ENCODE assay signal across 17 mouse cellular contexts in genomic region chr1:164797746-164798285, GRCm38 (mm10). TPM values are rescaled to one million over a fixed set of nuclear protein-coding genes. Genes with fewer than 3 reads are reported as not detected.
DNase-seq lines count a peak whose midpoint lies in the region; ATAC-seq and TF ChIP-seq lines count a peak whose summit lies in the region.
"Had no signal": no experiment of that assay in that cellular context is flagged by ENCODE, and none has a peak within 500 bp of the region (broad histone marks: within the 10 kb centered on the region; RNA-seq: fewer than 3 reads in every experiment).

No protein-coding gene starts in this region.

- peak overlapping the region; percentile 44 for H3K4me2 ChIP-seq in heart, postnatal 0 days (ENCODE audit: low read depth, low read length)
- peak overlapping the region; percentile 11; the same call in 1 of the 2 replicates for H3K4me2 ChIP-seq in stomach, postnatal 0 days (replicated peaks; ENCODE audit: low read depth)
- H3K4me2 ChIP-seq: embryonic facial prominence, embryonic 13.5 days; forebrain, embryonic 12.5 days; liver, embryonic 11.5 days; lung, embryonic 14.5 days had no signal

- H3K36me3 ChIP-seq in heart, postnatal 0 days (replicated peaks; ENCODE audit: control insufficient read depth, insufficient read depth, low read length), result no peaks in the 10 kb centered on the region
- no peaks in the 10 kb centered on the region for H3K36me3 ChIP-seq in stomach, postnatal 0 days (ENCODE audit: control insufficient read depth, insufficient read depth, low read length)
- H3K36me3 ChIP-seq: embryonic facial prominence, embryonic 13.5 days; forebrain, embryonic 12.5 days; hindbrain, embryonic 10.5 days had no signal

- no peak for DNase-seq in gastrocnemius, adult 2 months
- no peak for DNase-seq in gastrocnemius, postnatal 36 days
- no peak for DNase-seq in heart, postnatal 0 days (ENCODE audit: low spot score)
- no peak for DNase-seq in heart, postnatal 36 days
- DNase-seq in testis, postnatal 10 days (ENCODE audit: low spot score), result peak; percentile 46
- DNase-seq in testis, postnatal 14 days (ENCODE audit: low spot score), result no peak
- no peak for DNase-seq in stomach, postnatal 0 days (ENCODE audit: low spot score)
- no peak for DNase-seq in kidney, adult 9 months
- DNase-seq: lung, embryonic 14.5 days; right cerebral cortex, adult 18-20 months; spleen, adult 18-20 months had no signal

- WGBS in heart, postnatal 0 days, result 52% methylated on average over 1 of the region's 1 CpGs
- 69% methylated on average over 1 of the region's 1 CpGs for WGBS in stomach, postnatal 0 days

- TF ChIP-seq CTCF in gastrocnemius, adult 2 months (IDR thresholded peaks at IDR 0.05), result no peak
- TF ChIP-seq CTCF in heart, postnatal 0 days (IDR thresholded peaks at IDR 0.05; ENCODE audit: low read depth), result no peak
- TF ChIP-seq CTCF in stomach, postnatal 0 days (IDR thresholded peaks at IDR 0.05; ENCODE audit: low read depth), result no peak

- no peaks in the 10 kb centered on the region for H3K4me1 ChIP-seq in heart, postnatal 0 days (ENCODE audit: control insufficient read depth, insufficient read depth)
- H3K4me1 ChIP-seq in stomach, postnatal 0 days (replicated peaks; ENCODE audit: control insufficient read depth, insufficient read depth), result no peaks in the 10 kb centered on the region
- H3K4me1 ChIP-seq: forebrain, embryonic 12.5 days; hindbrain, embryonic 10.5 days; megakaryocyte, embryonic 14.5 days had no signal

- peak overlapping the region; percentile 86 for H3K27ac ChIP-seq in gastrocnemius, adult 2 months
- H3K27ac ChIP-seq in heart, postnatal 0 days (ENCODE audit: low read depth), result peak overlapping the region; percentile 67
- H3K27ac ChIP-seq in stomach, postnatal 0 days (replicated peaks), result peak overlapping the region; percentile 42
- H3K27ac ChIP-seq: embryonic facial prominence, embryonic 13.5 days; forebrain, embryonic 12.5 days; hindbrain, embryonic 10.5 days had no signal

- no peak for TF ChIP-seq EP300 in heart, postnatal 0 days (IDR thresholded peaks at IDR 0.05; ENCODE audit: low read depth)
- no peak for TF ChIP-seq EP300 in stomach, postnatal 0 days (optimal IDR thresholded peaks at IDR 0.05)

- intact Hi-C loops in gastrocnemius, adult 2 months (cut with DNase I), result no loop called here
- intact Hi-C loops in gastrocnemius, postnatal 36 days (cut with DNase I), result no loop called here
- intact Hi-C loops in heart, postnatal 36 days (cut with DNase I), result no loop called here

- H3K9ac ChIP-seq in heart, postnatal 0 days (replicated peaks; ENCODE audit: low read depth, low read length), result peak overlapping the region; percentile 25; the same call in 1 of the 2 replicates
- no peak overlapping the region for H3K9ac ChIP-seq in stomach, postnatal 0 days (ENCODE audit: low read length)
- H3K9ac ChIP-seq: embryonic facial prominence, embryonic 13.5 days; forebrain, embryonic 12.5 days; lung, embryonic 14.5 days had no signal

- H3K4me3 ChIP-seq in gastrocnemius, adult 2 months, result peak overlapping the region; percentile 64
- peak overlapping the region; percentile 35; the same call in 1 of the 2 replicates for H3K4me3 ChIP-seq in heart, postnatal 0 days (ENCODE audit: low read depth, low read length)
- H3K4me3 ChIP-seq in stomach, postnatal 0 days (ENCODE audit: low read depth, low read length), result peak overlapping the region; percentile 18; the same call in 1 of the 2 replicates
- H3K4me3 ChIP-seq: embryonic facial prominence, embryonic 13.5 days; forebrain, embryonic 12.5 days; hindbrain, embryonic 10.5 days; megakaryocyte, embryonic 14.5 days had no signal

- ATAC-seq in heart, postnatal 0 days (ENCODE audit: insufficient read depth, low read depth), result no peak
- 0 out of 2 replicates have a peak, but pooled peaks have one; percentile 33 for ATAC-seq in stomach, postnatal 0 days (ENCODE audit: low FRiP score, low TSS enrichment)

- H3K9me3 ChIP-seq in heart, postnatal 0 days (replicated peaks; ENCODE audit: control insufficient read depth, low read length), result no peaks in the 10 kb centered on the region
- H3K9me3 ChIP-seq in stomach, postnatal 0 days (ENCODE audit: control insufficient read depth, low read length), result no peaks in the 10 kb centered on the region
- H3K9me3 ChIP-seq: embryonic facial prominence, embryonic 13.5 days; forebrain, embryonic 12.5 days; hindbrain, embryonic 10.5 days; megakaryocyte, embryonic 14.5 days had no signal

- no peaks in the 10 kb centered on the region for H3K27me3 ChIP-seq in heart, postnatal 0 days (ENCODE audit: control insufficient read depth, insufficient read depth, low read length)
- H3K27me3 ChIP-seq in stomach, postnatal 0 days (ENCODE audit: control insufficient read depth, insufficient read depth, low read length), result no peaks in the 10 kb centered on the region
- H3K27me3 ChIP-seq: embryonic facial prominence, embryonic 13.5 days; forebrain, embryonic 12.5 days had no signal

RNA-seq across cellular contexts. Expression of gene Dpt, which starts 1.4 kb away (rescaled TPM):
- 10 to 100 TPM; 42.5 to 58.4 TPM for total RNA-seq in gastrocnemius, adult 2 months (2021)
- 10 to 100 TPM; 48.2 to 49.4 TPM for total RNA-seq in gastrocnemius, postnatal 36 days (2021)
- 83.2 and 87.1 TPM in 2 replicates for total RNA-seq in heart, postnatal 0 days (2014; rRNA removed; ENCODE audit: low replicate concordance)
- polyA plus RNA-seq in heart, postnatal 0 days (2015; fragmentation: Nextera tagmentation; extraction: Ambion mirVana), result 52.5 and 58.1 TPM in 2 replicates
- 100 to 1,000 TPM; 109 TPM for total RNA-seq in heart, postnatal 36 days (2021)
- polyA plus RNA-seq in stomach, postnatal 0 days (2015; fragmentation: Nextera tagmentation; extraction: Ambion mirVana), result 35.6 and 53.9 TPM in 2 replicates
- total RNA-seq: neutrophil, adult 5-6 weeks had no signal
- polyA plus RNA-seq: forebrain, embryonic 12.5 days; hindbrain, embryonic 10.5 days; liver, embryonic 11.5 days had no signal
